Mouse (Mus musculus): ENCODE results near the gene Rnasek.

DNA sequence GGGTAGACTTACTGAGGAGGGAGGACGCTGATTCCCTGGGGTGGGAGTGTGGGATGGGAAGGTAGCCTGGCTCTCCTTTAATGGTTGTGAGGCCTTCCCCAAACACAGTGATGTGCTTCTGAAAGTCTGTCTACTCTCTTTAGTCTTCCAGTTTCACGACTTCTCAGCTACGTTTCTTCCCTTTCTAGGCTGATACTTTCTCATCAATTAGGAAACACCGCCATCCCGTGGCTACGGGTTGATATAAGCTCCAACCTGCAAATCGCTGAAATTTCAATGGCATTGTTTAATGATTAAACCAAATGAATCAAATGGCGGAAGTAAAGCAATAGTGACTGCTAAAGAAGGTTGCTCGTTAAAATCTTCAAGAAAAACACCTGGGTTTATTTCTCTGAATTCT is 26.7 kb downstream of the Rnasek start:
- TF ChIP-seq POLR2A (IDR thresholded peaks at IDR 0.05; ENCODE audit: borderline replicate concordance, extremely low read depth, insufficient read depth, insufficient read length, poor library complexity, severe bottlenecking) (no peak), CTCF (IDR thresholded peaks at IDR 0.05; ENCODE audit: borderline replicate concordance, extremely low read depth, insufficient read depth, insufficient read length) (peak; percentile 71)
